Mouse (Mus musculus) duodenum, adult 2 months (tissue): ENCODE data around the gene Utp14a. TPM values are rescaled to one million over a fixed set of nuclear protein-coding genes. Genes with fewer than 3 reads are reported as not detected.

ENCODE experiments used
- polyA plus RNA-seq: library from polyadenylated mRNA; depleted of rRNA; stranded (reverse); fragments of >200 nt; gene quantifications from 2 replicates; pipeline ENCODE4 v1.2.3, GENCODE M21; 2012; ENCODE audit warnings: low replicate concordance; rRNA removed

Utp14a gene
- polyA plus RNA-seq = 0.19 and 0.58 TPM in 2 replicates

GRCm38 (mm10) chrX:48256468-48257007 is at the start of gene Utp14a:
TSS of gene Utp14a (plus strand) at chrX:48256862.

GRCm38 (mm10) chrX:48208519-48209185 is 48.0 kb upstream of the Utp14a start, which contains the start of gene Zdhhc9:
TSS of gene Zdhhc9 (minus strand) at chrX:48208878.

Other genes with a start within 250 kb of the Utp14a start
- gene Apln, start 222.0 kb upstream of the Utp14a start, polyA plus RNA-seq = 0.56 and 0.90 TPM in 2 replicates
- 8.6 and 67.5 TPM in 2 replicates for gene Xpnpep2, start 148.1 kb upstream of the Utp14a start, polyA plus RNA-seq
- gene Sash3, start 110.4 kb upstream of the Utp14a start, polyA plus RNA-seq = 1.7 and 4.4 TPM in 2 replicates
- 29.2 and 29.9 TPM in 2 replicates for gene Zdhhc9, start 48.0 kb upstream of the Utp14a start, polyA plus RNA-seq
- 3.3 and 4.4 TPM in 2 replicates for gene Bcorl1, start 84.5 kb downstream of the Utp14a start, polyA plus RNA-seq
- 12.9 and 16.4 TPM in 2 replicates for gene Elf4, start 206.3 kb downstream of the Utp14a start, polyA plus RNA-seq